Mouse (Mus musculus): ENCODE data around the gene Sh3pxd2b.

Gene Sh3pxd2b

DNA sequence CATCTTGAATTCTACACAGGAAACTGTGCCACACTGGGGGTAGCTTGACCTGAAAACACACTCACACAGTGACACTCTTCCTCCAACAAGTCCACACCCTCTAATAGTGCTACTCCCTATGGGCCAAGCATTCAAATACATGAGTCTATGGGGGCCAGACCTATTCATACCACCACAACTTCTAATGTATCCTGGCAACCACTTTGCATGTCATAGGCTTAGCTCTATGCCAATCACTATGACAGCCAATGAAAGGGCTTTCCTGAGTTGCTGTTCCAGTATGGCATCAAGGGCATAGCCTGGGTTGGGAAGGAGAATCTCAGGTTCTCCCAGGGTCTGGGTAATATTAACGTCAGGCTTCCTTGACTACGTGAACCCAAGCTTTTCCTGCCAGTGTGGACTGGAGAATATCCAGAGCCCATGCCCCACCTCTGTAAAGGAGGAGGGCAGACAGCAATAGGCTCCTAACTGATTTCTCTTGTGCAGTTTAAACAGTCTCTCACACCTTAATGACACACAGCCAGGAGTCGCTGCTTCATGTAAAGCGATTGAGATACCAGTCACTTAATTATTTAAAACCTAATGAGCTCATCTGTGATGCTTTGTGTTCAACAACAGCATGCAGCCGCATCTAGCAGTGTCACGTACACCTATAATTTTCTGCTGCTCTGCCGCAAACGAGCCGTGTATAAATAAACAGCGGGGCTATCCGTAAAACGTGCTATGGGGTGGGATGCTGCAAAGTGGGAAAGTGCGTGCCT lies 25.8 kb downstream of the Sh3pxd2b start:
- DNase-seq (ENCODE audit: low spot score in 2 of 2), result no peak

DNA sequence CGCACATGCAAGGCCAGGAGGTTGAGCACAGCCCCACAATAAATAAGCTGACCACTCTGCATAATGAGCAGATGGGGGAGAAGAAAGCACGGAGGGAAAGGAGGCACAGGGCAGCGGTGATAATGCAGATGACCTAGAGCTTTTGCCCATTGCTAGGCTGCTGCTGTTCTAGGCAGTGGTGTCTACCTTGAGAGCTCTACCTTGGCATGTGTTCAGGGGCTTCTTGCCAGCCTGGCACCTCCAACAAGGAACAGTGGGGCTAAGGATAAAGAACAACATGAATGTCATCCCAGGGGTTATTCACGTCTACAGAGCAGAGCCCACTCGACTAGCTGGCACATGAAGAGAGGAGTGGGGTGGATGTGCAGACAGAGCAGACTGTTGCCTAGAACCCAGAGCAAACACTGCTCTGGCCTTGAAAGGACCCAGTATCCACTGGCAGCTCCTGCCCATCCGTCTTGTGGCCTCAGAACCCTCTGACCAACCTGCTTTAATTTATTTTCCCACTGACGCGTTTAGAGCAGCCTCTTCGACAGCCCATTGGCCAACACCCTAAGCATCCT lies 26.5 kb downstream of the Sh3pxd2b start:
- no peak for DNase-seq (ENCODE audit: low spot score in 2 of 2)

GRCm38 (mm10) chr11:32375104-32375535 lies 27.5 kb downstream of the Sh3pxd2b start:
- DNase-seq (ENCODE audit: low spot score in 2 of 2), result no peak

- DNase-seq (ENCODE audit: low spot score in 2 of 2), result no peak
These were observed 28.5 kb downstream of the Sh3pxd2b start for GRCm38 (mm10) chr11:32376086-32376485.

GRCm38 (mm10) chr11:32379910-32380309 lies 32.3 kb downstream of the Sh3pxd2b start:
- DNase-seq (ENCODE audit: low spot score in 2 of 2), result no peak

DNA sequence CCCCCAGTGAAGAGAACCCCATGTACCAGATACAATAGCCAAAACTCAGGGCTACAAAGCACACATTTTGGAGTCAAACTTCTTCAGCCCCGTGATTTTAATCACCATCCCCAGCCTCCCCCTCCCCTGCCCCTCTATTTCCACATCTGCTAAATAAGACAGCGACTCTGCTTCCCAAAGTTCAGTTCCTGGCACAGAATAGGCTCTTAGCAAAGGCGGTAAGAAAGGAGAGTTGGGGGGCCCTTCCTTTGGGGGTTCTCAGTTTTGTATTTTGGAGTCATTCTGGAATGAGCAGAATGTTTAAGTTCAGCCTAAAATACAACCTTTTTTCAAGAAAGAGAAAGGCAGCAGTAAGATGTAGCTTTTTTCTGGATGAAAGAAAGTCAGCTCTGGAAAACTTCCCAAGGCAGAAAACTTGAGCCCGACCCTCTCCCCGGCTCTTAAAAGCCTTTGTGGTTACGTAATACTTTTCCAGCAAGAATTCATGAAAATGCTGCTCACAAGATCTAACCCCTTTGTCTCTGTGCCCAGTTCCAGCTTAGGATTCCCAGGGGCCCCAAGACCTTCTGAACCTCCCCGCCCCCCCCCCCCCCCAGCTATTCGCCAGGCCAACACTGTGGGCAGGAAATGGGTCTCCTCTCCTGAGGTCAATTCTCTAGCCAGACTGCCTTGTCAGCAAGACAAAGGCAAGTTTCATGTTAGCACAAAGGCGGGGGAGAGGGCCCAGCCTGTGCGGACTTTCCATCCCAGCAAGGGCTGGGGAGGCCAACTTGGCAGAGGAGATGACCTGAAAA lies 35.9 kb downstream of the Sh3pxd2b start:
- DNase-seq (ENCODE audit: low spot score in 2 of 2), result peak; percentile 40 to 54

DNA sequence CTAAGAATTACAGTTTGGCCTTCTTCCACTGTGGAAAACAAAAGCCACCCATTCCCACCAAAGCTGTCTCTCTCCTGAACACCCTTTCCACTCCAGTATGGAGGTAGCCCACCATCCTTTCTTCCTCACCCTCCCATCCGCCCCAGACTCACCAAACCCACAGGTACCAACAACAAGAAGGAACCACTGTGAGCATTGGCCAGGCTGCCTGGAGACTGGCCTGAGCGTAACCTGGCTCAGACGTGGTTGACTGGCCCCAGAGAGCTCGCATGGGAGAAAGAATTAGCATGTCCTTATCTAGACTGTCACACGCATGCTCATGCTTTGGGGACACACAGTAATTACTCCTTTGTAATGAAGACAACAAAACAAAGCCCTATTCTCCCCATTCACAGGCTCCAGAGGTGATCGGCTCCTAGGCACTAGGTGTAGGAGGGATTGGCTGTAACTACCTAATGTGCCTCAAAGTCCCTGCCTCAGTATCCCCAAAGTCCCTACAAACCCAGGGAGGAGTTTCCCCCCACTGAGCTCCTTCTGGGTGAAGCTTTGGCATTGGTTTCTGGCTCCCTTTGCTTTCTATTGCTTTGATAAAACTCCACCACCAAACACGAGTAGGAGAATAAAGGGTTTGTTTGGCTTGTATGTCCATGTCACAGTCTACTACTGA lies 36.6 kb downstream of the Sh3pxd2b start:
- DNase-seq (ENCODE audit: low spot score in 2 of 2), result no peak

GRCm38 (mm10) chr11:32386043-32386442 lies 38.4 kb downstream of the Sh3pxd2b start:
- DNase-seq (ENCODE audit: low spot score in 2 of 2), result no peak

DNA sequence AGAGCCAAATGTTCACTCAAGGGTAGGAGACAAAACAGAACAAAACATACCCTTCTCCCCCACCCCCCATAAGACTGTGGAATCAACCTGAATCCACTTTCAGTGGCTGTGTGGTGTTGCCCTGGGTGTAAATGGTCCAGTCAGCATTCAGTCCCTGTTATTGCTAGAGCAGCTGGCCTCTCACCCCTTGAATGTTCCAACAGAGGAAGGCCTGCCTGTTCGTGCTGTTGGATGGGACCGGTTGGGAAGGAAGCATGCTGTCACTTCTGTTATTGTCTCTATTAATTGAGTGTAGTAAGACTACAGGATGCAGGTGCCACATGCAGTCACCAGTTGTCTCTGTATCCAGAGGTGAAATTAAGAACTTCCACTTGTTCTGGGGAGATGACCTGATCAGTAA lies 40.4 kb downstream of the Sh3pxd2b start:
- DNase-seq (ENCODE audit: low spot score in 2 of 2), result no peak

- DNase-seq (ENCODE audit: low spot score in 2 of 2), result no peak
These were observed 45.5 kb downstream of the Sh3pxd2b start for GRCm38 (mm10) chr11:32393095-32393494.

- no peak for DNase-seq (ENCODE audit: low spot score in 2 of 2)
These were observed 48.2 kb downstream of the Sh3pxd2b start for GRCm38 (mm10) chr11:32395791-32396190.

- DNase-seq (ENCODE audit: low spot score in 2 of 2), result no peak
These were observed 50.8 kb downstream of the Sh3pxd2b start for GRCm38 (mm10) chr11:32398446-32398845.

GRCm38 (mm10) chr11:32399261-32399660 lies 51.6 kb downstream of the Sh3pxd2b start:
- DNase-seq (ENCODE audit: low spot score in 2 of 2), result no peak

- peak; percentile 68 to 84 for DNase-seq (ENCODE audit: low spot score in 2 of 2)
These were observed 55.1 kb downstream of the Sh3pxd2b start for GRCm38 (mm10) chr11:32402712-32403111.

DNA sequence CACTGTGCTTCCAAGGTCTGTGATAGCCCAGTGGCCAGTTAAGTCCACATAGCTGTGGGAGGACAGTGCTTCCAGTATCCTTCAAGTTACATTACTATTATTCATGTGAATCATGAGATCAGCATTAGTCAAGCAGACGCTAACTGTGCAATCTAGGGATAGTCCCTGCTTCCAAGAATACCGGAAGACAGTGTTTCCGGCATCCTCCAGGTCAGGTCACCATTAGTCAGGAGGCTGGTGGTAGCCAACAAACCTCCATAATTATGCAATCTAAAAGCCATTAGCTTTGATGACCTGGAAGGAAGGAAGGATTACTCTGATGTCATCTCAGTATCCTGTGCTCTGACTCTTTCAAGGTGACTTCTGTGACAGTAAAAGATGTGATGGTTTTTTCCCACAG lies 57.1 kb downstream of the Sh3pxd2b start:
- DNase-seq (ENCODE audit: low spot score in 2 of 2), result no peak

GRCm38 (mm10) chr11:32407863-32408262 lies 60.2 kb downstream of the Sh3pxd2b start:
- no peak for DNase-seq (ENCODE audit: low spot score in 2 of 2)

GRCm38 (mm10) chr11:32409052-32409451 lies 61.4 kb downstream of the Sh3pxd2b start:
- no peak for DNase-seq (ENCODE audit: low spot score in 2 of 2)

GRCm38 (mm10) chr11:32409823-32410562 lies 62.4 kb downstream of the Sh3pxd2b start:
- DNase-seq (ENCODE audit: low spot score in 2 of 2), result no peak

- DNase-seq (ENCODE audit: low spot score in 2 of 2), result no peak
These were observed 72.4 kb downstream of the Sh3pxd2b start for GRCm38 (mm10) chr11:32420001-32420400.

GRCm38 (mm10) chr11:32423311-32423710 lies 75.7 kb downstream of the Sh3pxd2b start:
- no peak for DNase-seq (ENCODE audit: low spot score in 2 of 2)

DNA sequence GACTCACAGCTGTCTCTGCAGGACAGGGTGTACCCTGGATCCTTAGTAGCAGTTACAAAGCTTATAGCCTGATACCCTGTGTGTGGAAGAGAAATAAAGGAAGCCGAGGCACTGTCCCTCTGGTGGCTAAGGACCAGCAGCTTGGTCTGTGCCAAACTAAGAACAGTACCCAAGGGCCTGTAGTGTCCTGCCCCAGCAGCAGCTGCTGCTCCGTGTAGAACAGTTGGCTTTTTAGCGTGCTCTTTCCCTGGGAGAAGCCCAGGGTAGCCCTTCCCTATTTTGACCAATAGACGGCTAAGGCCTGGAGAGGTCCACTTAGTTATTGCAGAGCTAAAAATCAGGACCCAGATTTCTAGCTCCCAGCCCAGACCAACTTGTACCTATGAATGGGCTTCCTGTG lies 77.0 kb downstream of the Sh3pxd2b start:
- DNase-seq (ENCODE audit: low spot score in 2 of 2), result no peak
